Mouse (Mus musculus): ENCODE measurements around the gene Mipol1.
"Not testable (repeated sequence)": the region's sequence is repeated elsewhere in the genome, so short reads cannot be mapped to it uniquely, and the experiment has no call there.

Gene Mipol1

GRCm38 (mm10) chr12:57428243-57428642 lies 198.0 kb downstream of the Mipol1 start:
- CTCF ChIA-PET = no interaction called here

GRCm38 (mm10) chr12:57428767-57429166 lies 198.5 kb downstream of the Mipol1 start:
- CTCF ChIA-PET = no interaction called here

GRCm38 (mm10) chr12:57436939-57437659 lies 206.9 kb downstream of the Mipol1 start:
- CTCF ChIA-PET = not testable (repeated sequence)

- CTCF ChIA-PET = no interaction called here
Measured at GRCm38 (mm10) chr12:57444281-57444903, 214.2 kb downstream of the Mipol1 start.

GRCm38 (mm10) chr12:57447331-57447730 lies 217.1 kb downstream of the Mipol1 start:
- CTCF ChIA-PET = no interaction called here

DNA sequence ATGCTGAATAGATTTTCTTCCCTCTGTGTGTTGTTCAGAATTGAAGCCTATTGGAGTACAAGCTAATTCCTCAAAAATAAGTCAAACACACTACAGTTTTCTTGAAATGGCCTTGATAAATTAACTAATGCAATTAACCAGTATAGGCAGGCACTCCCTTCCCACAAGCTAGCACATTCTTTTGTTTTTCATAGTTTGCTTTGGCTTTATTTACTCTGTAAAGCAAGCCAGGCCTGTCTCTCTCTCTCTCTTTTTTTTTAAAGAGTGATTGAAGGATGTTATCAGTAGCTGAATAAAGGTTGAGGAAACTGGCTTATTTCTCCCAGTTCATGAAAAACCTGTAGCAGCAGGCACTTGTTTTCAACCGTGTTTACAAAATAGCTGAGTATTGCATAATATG lies 219.1 kb downstream of the Mipol1 start:
- CTCF ChIA-PET = no interaction called here

DNA sequence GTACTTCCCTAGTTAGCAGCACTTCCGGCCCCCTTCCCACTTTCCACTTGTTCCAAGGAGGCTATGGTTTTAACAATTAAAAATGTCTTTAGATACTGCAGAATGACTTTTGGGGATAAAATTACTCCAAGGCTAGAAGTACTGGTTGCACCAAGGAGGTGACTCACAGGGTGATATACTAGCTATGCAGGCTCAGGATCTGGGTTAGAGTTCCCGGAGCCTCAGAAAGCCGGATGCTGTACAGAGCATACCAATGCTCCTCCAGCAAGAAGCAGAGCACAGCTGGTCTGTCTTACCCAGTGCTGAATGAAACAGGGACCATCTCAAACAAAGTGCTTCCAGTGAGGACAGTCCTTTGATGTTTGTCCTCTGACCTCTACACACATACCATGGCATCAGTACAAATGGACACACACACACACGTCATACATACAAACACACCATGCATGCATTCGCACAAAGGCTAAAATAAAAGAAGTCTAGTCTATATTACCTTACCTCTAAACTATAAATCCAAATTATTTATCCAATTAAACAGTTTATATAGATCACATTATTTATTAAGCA lies 219.9 kb downstream of the Mipol1 start:
- CTCF ChIA-PET = no interaction called here

DNA sequence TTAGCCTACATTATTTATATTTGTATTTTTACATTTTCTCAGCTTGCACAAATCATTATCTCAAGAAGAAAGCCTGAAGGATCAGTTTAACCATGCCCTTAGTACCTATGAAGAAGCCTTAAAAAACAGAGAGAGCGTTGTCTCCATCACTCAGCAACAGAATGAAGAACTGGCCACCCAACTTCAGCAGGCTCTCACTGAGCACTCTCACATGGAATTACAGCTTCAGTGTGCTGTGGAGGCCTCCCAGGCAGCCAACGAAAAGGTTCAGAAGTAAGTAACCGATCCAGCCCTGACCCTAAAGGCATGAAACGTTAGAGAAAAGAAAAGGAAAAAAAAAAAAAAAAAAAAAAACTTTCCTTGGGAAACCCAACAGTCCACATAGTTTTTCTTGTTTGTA lies 226.7 kb downstream of the Mipol1 start:
- CTCF ChIA-PET = no interaction called here

GRCm38 (mm10) chr12:57457339-57457738 lies 227.1 kb downstream of the Mipol1 start:
- CTCF ChIA-PET = no interaction called here

DNA sequence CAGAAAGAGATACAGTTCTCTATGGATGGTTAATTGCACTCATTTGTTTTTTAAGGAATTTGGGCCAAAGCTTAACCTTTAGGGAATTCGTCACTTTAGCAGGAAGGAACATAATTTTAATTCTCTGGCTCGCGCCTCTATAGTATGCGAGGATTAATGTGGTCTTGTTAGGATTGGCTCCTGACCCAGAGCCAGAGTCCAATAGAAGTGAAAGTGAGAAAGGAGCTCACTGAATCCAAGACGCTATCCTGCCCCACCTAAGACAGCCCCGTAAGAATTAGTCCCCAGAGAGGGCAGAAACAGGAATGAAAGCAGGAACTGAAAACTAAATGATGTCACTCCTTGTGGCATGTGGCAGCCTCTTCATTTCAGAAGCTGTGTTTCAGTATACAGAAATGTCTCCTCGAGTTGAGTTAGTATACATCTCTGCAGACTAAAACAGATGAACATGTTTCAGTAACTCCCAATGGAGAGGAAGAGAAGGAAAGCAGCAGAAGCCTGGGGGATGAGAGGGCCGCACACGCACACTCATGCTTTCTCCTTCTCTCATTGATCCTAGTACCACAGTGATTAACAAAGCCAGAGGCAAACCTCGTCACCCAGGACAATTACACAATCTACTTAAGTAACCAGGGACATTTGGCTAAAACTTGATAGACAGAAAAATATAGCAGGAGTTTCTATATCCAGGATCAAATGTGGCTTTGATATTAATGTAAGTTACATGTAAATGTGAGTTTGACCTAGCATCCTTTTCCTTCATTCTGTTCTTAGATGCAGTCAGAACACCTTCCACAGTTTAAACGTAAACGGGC lies 234.5 kb downstream of the Mipol1 start:
- CTCF ChIA-PET = no interaction called here

- CTCF ChIA-PET = no interaction called here
Measured at GRCm38 (mm10) chr12:57471786-57472185, 241.6 kb downstream of the Mipol1 start.

GRCm38 (mm10) chr12:57476876-57477275 lies 246.6 kb downstream of the Mipol1 start:
- CTCF ChIA-PET = interaction anchor here (0.6 kb wide), 1 partner anchor 70 kb away, joined by 4 read pairs; no protein-coding TSS in a partner anchor

- CTCF ChIA-PET = no interaction called here
Measured at GRCm38 (mm10) chr12:57481823-57482222, 251.6 kb downstream of the Mipol1 start.

DNA sequence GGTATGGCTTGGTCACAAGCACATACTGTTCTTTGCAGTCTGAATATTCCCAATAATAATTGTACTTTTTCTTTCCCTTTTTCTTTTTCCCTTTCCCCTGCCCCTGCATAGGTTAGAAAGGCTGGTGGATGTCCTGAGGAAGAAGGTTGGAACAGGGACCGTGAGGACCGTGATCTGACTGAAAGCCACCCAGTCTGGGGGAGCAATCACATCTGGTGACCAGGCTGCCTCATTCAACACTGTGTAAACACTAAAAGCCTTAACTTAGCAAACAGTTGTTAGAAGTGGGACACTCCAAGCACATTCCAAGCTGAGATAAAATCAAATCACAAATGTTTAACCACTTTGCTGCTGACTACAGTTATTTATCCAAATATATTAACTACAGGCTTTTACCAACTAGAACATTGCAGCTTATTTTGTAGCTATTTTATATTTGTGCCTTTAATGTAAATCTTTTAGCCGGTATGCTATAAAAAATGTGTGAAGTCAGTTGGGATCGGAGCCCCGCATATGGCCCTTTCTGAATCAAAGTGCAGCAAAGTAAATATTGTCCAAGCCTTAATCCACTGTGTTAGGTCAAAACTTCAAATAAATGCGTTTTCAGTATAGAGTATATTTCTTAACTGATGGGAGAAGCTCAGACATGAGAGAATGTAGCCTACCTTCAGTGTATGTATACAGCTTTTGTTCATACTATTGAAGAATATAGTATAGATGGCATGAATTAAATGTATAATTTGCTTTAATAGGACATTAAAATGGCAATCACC lies 266.3 kb downstream of the Mipol1 start:
- CTCF ChIA-PET = interaction anchor here (0.6 kb wide), 2 partner anchors 79 to 689 kb away, joined by 5 to 7 read pairs; no protein-coding TSS in a partner anchor

DNA sequence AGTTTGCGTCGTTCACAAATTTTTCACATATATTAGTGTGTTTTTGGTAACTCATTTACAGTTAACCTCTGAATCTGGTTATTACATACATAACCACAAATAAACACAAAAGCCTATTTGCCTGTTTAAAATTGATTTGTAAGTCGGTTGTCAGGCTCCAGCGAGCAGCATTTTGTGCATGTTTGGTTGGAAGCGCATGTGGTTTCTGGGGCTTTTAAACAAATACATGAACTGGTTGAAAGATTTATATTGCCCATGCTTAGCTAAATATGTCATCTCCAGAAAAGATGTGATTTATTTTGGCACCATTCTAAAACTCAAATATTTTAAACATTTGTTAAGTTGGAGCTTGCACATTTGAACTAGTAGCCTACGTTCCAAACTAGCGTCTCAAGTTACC lies 270.0 kb downstream of the Mipol1 start:
- CTCF ChIA-PET = no interaction called here

GRCm38 (mm10) chr12:57505329-57505728 lies 275.1 kb downstream of the Mipol1 start:
- CTCF ChIA-PET = no interaction called here

- CTCF ChIA-PET = no interaction called here
Measured at GRCm38 (mm10) chr12:57508938-57509337, 278.7 kb downstream of the Mipol1 start.

DNA sequence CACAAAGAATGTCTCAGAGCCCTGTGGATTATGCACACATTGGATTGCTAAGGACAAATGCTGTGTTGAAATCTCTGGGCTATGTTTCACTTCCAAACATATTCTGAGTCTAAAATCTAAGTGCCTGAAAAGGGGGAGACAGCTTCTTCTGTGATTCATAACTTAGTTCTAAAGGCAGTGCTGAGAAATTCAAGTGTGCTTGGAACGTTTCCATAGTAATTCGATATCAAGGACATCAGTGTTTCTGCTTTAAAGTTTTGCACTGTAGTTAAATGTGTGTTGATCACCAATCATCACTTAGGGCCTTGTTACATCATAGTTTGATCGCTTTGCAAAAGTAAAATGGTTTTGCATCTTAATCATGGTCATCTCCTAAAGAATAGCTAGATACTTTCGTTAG lies 279.5 kb downstream of the Mipol1 start:
- CTCF ChIA-PET = no interaction called here

DNA sequence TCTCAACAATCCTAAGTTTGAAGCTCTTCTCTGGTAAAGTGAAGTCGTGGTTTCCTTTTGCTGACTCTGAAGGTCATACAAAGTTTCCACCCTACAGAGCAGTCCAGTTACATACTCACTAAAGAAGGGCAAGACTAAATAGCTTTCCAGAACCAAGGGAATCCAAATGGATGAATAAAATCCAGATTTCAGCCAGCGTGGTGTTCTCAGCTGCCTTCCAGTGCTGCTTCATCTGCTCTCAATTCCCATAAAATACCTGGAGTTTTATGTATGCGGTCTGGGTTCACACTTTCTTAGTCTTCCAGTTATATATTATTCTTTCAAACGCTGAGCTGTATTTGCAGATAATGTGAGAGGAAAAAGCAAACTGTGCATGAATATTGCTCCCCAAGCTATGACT lies 280.9 kb downstream of the Mipol1 start:
- CTCF ChIA-PET = no interaction called here

DNA sequence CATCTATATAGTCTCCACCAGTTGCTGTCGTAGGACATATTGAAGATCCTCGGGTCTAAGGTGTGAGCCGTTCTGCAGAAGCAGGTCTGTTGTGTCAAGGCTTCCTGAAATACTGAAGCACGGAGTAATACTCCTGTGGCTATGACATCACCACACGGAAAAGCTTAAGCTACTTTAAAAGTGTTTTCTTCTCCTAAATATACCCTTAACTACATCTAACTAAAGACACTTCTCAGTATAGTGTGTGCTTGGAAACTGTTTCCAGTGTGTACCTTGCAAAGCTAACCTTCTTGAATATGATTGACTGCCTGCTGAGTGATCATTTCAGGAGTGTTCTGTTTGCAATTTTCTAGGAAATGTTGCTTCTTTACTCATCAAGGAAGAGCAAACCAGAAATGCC lies 281.3 kb downstream of the Mipol1 start:
- CTCF ChIA-PET = no interaction called here

DNA sequence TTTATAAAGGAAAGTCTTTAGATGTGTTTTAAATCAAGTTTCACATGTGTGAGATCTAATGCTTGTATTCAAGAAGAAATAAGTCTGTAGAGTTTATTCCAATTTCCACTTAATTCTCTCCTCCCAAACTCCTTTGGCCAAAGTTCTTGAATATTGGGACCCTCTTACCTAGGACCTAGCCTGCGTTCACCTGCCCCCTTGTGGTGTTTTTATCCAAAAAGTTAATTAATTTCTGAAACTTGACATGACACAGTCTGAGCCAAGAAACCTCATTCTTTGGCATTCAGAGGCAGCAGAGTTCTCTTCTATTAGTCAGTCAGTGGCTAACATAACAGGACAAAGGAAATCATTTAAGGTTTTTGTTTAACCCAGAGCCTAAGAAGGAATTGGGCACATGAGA lies 284.3 kb downstream of the Mipol1 start:
- CTCF ChIA-PET = no interaction called here

Measured in spleen, embryonic (tissue).